Mouse (Mus musculus): ENCODE data around the gene Mpp6.

- TF ChIP-seq GATA1 (IDR thresholded peaks at IDR 0.05; ENCODE audit: borderline replicate concordance, low read length) (no peak), FLI1 (IDR thresholded peaks at IDR 0.05; ENCODE audit: low read length) (no peak)
These were observed 94.3 kb downstream of the Mpp6 start for GRCm38 (mm10) chr6:50204356-50204755.

Measured in megakaryocyte, embryonic 14.5 days (primary cell).